In genomic region chr17:28455098-28455497, GRCm38 (mm10) we compare ENCODE assay signal across 9 mouse cellular contexts.
DNase-seq lines count a peak whose midpoint lies in the region; ATAC-seq and TF ChIP-seq lines count a peak whose summit lies in the region.
"Had no signal": no experiment of that assay in that cellular context is flagged by ENCODE, and none has a peak within 500 bp of the region (broad histone marks: within the 10 kb centered on the region; RNA-seq: fewer than 3 reads in every experiment).

No protein-coding gene starts in this region.

- TF ChIP-seq CTCF in thymus, adult 2 months (IDR thresholded peaks at IDR 0.05; ENCODE audit: borderline replicate concordance, control insufficient read depth, extremely low read depth, insufficient read depth, low read length, poor library complexity), result no peak

- H3K27me3 ChIP-seq in heart, embryonic 10.5 days (ENCODE audit: insufficient read depth, poor library complexity, severe bottlenecking), result no peaks in the 10 kb centered on the region
- no peaks in the 10 kb centered on the region for H3K27me3 ChIP-seq in thymus, adult 2 months (ENCODE audit: control insufficient read depth, insufficient read depth, low read length)
- no peaks in the 10 kb centered on the region for H3K27me3 ChIP-seq in midbrain, embryonic 11.5 days (ENCODE audit: control insufficient read depth, insufficient read depth, low read length)
- H3K27me3 ChIP-seq: midbrain, embryonic 12.5 days had no signal

- peak; percentile 88 for DNase-seq in heart, adult 11 months
- DNase-seq in heart, embryonic 10.5 days (ENCODE audit: low spot score), result no peak
- peak; percentile 66 for DNase-seq in thymus, adult 2 months
- DNase-seq in thymus, adult 18-20 months, result no peak
- peak; percentile 59 for DNase-seq in embryo, embryonic 11 days
- DNase-seq in lung, postnatal 36 days, result peak; percentile 81
- no peak for DNase-seq in midbrain, embryonic 11.5 days (ENCODE audit: low spot score, missing footprints)

- H3K4me3 ChIP-seq in heart, embryonic 10.5 days, result no peak overlapping the region
- H3K4me3 ChIP-seq in thymus, adult 2 months (ENCODE audit: control insufficient read depth, insufficient read depth, low read length), result no peak overlapping the region
- no peak overlapping the region for H3K4me3 ChIP-seq in midbrain, embryonic 11.5 days (ENCODE audit: low read depth, low read length)
- H3K4me3 ChIP-seq: midbrain, embryonic 12.5 days had no signal

- no peak overlapping the region for H3K9ac ChIP-seq in midbrain, embryonic 11.5 days (ENCODE audit: low read length)
- H3K9ac ChIP-seq: midbrain, embryonic 12.5 days had no signal

- H3K36me3 ChIP-seq in heart, embryonic 10.5 days, result no peaks in the 10 kb centered on the region
- H3K36me3 ChIP-seq in thymus, adult 2 months (ENCODE audit: control insufficient read depth, insufficient read depth, low read length), result no peaks in the 10 kb centered on the region
- H3K36me3 ChIP-seq in midbrain, embryonic 11.5 days (ENCODE audit: control insufficient read depth, insufficient read depth, low read length), result no peaks in the 10 kb centered on the region
- H3K36me3 ChIP-seq: midbrain, embryonic 12.5 days had no signal

- WGBS in heart, embryonic 10.5 days, result 67% methylated on average over 4 of the region's 4 CpGs
- WGBS in thymus, adult 2 months, result 61% methylated on average over 4 of the region's 4 CpGs
- WGBS in midbrain, embryonic 11.5 days, result 73% methylated on average over 4 of the region's 4 CpGs

- ATAC-seq in midbrain, embryonic 11.5 days (ENCODE audit: low FRiP score), result no peak
- no peak for ATAC-seq in inflammation-experienced regulatory T-cells, adult 6 months

- no peaks in the 10 kb centered on the region for H3K4me1 ChIP-seq in heart, embryonic 10.5 days
- peaks cover 6% of the 10 kb centered on the region for H3K4me1 ChIP-seq in thymus, adult 2 months (replicated peaks; ENCODE audit: control insufficient read depth, insufficient read depth, low read length)
- no peaks in the 10 kb centered on the region for H3K4me1 ChIP-seq in midbrain, embryonic 11.5 days (ENCODE audit: control insufficient read depth, insufficient read depth, low read length)

- TF ChIP-seq POLR2A in thymus, adult 2 months (IDR thresholded peaks at IDR 0.05; ENCODE audit: control insufficient read depth, extremely low read depth, insufficient read depth, low read length, poor library complexity), result no peak

- no peak overlapping the region for H3K4me2 ChIP-seq in midbrain, embryonic 11.5 days
- H3K4me2 ChIP-seq: midbrain, embryonic 12.5 days had no signal

- H3K27ac ChIP-seq in heart, embryonic 10.5 days, result no peak overlapping the region
- no peak overlapping the region for H3K27ac ChIP-seq in thymus, adult 2 months (ENCODE audit: control insufficient read depth, insufficient read depth, low read length)
- no peak overlapping the region for H3K27ac ChIP-seq in midbrain, embryonic 11.5 days (ENCODE audit: low read depth, low read length)
- H3K27ac ChIP-seq: midbrain, embryonic 12.5 days had no signal

- no peaks in the 10 kb centered on the region for H3K9me3 ChIP-seq in heart, embryonic 10.5 days
- H3K9me3 ChIP-seq in midbrain, embryonic 11.5 days (ENCODE audit: control insufficient read depth, low read length), result no peaks in the 10 kb centered on the region
- H3K9me3 ChIP-seq: midbrain, embryonic 12.5 days had no signal

Comparison
In these comparisons a context has a peak if more than half of its experiments do, and no peak if none do; other contexts are left out.
1. DNase-seq: peak in heart, adult 11 months (single experiment), thymus, adult 2 months (single experiment), embryo, embryonic 11 days (single experiment) and lung, postnatal 36 days (single experiment); none in heart, embryonic 10.5 days (single experiment), thymus, adult 18-20 months (0 of 2) and midbrain, embryonic 11.5 days (single experiment).